Mouse (Mus musculus): ENCODE data around the gene Uqcr11. TPM values are rescaled to one million over a fixed set of nuclear protein-coding genes. Genes with fewer than 3 reads are reported as not detected.
A peak's percentile ranks its signal among the peaks of the same experiment; 100 is the strongest.

The Uqcr11 gene
- total RNA-seq (2014; fragmentation: Nextera tagmentation) (485 and 702 TPM in 2 replicates), total RNA-seq (2017) (241 and 254 TPM in 2 replicates)

- peak; percentile 77 for ATAC-seq (replicated peaks; ENCODE audit: low FRiP score, low TSS enrichment, poor library complexity, severe bottlenecking)
These were observed at the start of gene Uqcr11 for GRCm38 (mm10) chr10:80406684-80407501. Gene Uqcr11, minus strand, starts transcription at chr10:80406830.

- ATAC-seq (replicated peaks; ENCODE audit: low FRiP score, low TSS enrichment, poor library complexity, severe bottlenecking): peak; percentile 53
These were observed 49.1 kb upstream of the Uqcr11 start for GRCm38 (mm10) chr10:80455697-80456096.

GRCm38 (mm10) chr10:80454781-80455180 lies 48.2 kb upstream of the Uqcr11 start:
- ATAC-seq (replicated peaks; ENCODE audit: low FRiP score, low TSS enrichment, poor library complexity, severe bottlenecking): no peak

DNA sequence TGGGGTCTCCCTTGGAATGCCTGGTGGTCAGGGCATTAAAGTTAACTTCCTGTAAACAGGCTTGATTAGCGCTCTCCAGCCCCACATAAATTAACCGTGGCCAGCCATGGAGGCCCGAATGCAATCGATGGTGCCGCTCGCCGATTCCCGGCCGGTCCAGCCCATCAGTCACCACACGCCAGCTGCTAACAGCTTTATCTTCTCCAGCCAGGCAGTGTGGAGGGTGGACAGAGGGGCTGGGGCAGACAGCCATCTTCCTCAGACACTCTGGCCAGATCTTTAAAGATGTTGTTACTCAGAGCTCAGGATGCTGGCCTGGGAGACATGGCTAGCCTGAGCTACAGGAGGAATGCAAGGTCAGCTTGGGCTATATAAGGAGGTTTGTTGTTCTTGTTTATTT lies 47.0 kb upstream of the Uqcr11 start:
- ATAC-seq (replicated peaks; ENCODE audit: low FRiP score, low TSS enrichment, poor library complexity, severe bottlenecking): no peak

GRCm38 (mm10) chr10:80450599-80450998 lies 44.0 kb upstream of the Uqcr11 start:
- no peak for ATAC-seq (replicated peaks; ENCODE audit: low FRiP score, low TSS enrichment, poor library complexity, severe bottlenecking)

DNA sequence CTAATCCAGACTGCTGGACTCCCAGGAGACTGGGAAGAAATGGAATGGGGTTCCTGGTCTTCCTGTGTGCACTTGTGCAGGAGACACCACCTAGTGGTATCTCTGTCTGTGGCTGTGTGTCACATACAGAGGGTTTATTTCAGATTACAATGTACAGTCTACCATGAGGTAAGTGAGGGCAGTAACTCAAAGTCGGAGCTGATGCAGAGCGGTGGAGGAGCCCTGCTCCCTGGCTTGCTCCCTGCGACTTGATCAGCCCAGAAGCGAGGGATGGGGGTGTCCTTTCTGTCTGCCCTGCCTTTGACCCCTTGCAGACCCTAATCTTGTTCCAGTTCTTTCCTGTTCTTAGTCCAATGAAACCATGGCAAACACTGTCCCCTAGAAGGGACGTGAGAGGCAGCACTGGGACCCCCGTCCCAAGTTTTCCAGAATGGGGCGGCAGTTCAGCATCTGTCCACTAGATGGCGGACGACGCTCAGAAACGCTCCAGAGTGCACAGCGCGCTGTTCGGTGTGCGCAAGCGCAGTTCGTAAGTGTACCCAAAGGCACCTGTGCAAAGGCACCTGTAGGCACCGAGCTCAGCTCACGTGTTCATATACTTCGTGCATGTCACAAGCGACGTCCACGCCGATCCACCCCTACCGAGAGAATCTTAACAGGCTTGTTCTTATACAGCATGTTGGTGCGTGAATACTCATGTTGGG lies 39.4 kb upstream of the Uqcr11 start:
- ATAC-seq (replicated peaks; ENCODE audit: low FRiP score, low TSS enrichment, poor library complexity, severe bottlenecking): peak; percentile 67

GRCm38 (mm10) chr10:80445052-80445451 lies 38.4 kb upstream of the Uqcr11 start:
- no peak for ATAC-seq (replicated peaks; ENCODE audit: low FRiP score, low TSS enrichment, poor library complexity, severe bottlenecking)

- ATAC-seq (replicated peaks; ENCODE audit: low FRiP score, low TSS enrichment, poor library complexity, severe bottlenecking): no peak
These were observed 37.9 kb upstream of the Uqcr11 start for GRCm38 (mm10) chr10:80444339-80445045.

DNA sequence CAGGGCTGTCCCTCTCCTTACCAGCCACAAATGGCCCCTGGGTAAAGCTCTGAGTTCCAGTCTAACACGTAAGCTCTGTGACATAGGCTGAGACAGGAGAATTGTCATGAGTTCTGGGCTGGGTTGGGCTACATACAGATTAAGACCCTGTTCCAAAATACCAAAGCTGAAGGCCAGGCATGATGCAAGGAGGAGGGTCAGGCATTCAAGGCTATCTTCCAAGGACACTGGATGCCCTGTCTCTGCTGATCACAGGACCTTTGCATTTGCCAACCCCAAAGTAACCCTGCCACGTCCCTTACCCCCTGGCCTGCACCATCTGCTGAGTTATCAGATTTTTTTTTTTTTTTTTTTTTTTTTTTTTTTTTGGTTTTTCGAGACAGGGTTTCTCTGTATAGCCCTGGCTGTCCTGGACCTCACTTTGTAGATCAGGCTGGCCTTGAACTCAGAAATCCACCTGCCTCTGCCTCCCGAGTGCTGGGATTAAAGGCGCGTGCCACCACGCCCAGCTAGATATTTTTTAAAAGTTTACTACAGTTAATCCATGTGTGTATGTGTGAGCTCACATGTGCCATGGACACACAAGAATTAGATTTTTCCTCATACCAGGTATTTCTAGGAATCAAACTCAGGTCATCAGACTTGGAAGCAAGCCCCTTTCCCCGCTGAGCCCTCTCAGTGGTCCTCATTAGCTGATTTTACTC lies 37.1 kb upstream of the Uqcr11 start:
- no peak for ATAC-seq (replicated peaks; ENCODE audit: low FRiP score, low TSS enrichment, poor library complexity, severe bottlenecking)

GRCm38 (mm10) chr10:80442989-80443388 lies 36.4 kb upstream of the Uqcr11 start:
- no peak for ATAC-seq (replicated peaks; ENCODE audit: low FRiP score, low TSS enrichment, poor library complexity, severe bottlenecking)

DNA sequence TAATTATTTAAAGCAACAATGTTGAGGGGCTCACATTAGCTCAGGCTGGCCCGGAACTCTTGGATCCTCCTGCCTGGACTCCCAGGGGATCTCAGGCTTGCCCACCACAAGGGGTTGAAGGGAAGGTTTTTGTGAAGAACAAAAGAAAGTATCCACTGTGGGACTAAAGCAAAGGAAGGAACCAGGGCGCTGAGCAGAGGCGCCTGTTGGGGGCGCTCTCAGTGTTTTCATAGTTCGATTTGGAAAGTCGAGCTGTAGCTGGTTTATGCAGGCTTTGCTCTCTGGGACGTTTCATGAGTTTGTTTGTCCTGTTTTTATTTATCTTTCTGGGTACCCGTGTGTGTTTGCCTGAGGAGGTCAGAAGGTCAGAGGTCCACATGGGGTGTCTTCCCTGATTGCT lies 35.0 kb upstream of the Uqcr11 start:
- no peak for ATAC-seq (replicated peaks; ENCODE audit: low FRiP score, low TSS enrichment, poor library complexity, severe bottlenecking)

GRCm38 (mm10) chr10:80440031-80440430 lies 33.4 kb upstream of the Uqcr11 start:
- no peak for ATAC-seq (replicated peaks; ENCODE audit: low FRiP score, low TSS enrichment, poor library complexity, severe bottlenecking)

DNA sequence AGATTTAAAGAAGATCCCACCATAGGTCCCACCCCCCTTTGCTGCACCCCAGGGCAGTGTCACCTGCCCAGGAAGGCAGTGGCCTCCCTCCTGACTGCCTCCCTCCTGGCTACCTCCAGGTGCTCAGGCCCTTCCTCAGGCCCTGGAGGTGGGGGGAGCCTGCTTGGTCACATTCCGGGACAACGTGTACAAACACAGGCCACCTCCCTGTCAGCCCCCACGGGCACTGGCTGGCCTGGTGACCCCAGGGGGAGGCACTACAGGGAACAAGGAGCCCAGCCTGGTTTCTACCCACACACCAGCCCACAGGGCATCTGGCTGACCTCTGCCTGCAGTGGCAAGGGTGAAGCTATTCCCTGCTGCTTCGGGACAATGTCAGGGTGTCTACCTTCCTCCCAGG lies 31.3 kb upstream of the Uqcr11 start:
- no peak for ATAC-seq (replicated peaks; ENCODE audit: low FRiP score, low TSS enrichment, poor library complexity, severe bottlenecking)

DNA sequence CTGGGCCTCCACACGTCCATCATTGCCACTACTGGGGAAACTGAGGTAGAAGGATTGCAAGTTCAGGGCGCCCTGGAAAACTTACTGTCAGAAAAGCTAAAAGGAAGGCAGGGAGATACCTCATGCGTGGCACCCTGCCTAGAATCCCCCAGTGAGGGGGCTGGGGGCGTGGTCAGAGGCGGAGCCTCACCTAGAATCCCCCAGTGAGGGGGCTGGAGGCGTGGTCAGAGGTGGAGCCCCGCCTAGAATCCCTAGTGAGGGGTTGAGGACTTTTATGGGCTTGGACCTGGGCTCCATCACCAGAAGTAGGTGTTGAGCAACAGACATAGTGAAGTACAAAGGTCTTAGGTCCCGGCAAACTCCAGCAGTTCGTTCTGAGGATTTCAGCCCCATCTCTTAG lies 29.6 kb upstream of the Uqcr11 start:
- ATAC-seq (replicated peaks; ENCODE audit: low FRiP score, low TSS enrichment, poor library complexity, severe bottlenecking): no peak

- ATAC-seq (replicated peaks; ENCODE audit: low FRiP score, low TSS enrichment, poor library complexity, severe bottlenecking): peak; percentile 40
These were observed 29.1 kb upstream of the Uqcr11 start for GRCm38 (mm10) chr10:80435764-80436163.

GRCm38 (mm10) chr10:80434823-80435222 lies 28.2 kb upstream of the Uqcr11 start:
- no peak for ATAC-seq (replicated peaks; ENCODE audit: low FRiP score, low TSS enrichment, poor library complexity, severe bottlenecking)

GRCm38 (mm10) chr10:80434233-80434592 lies 27.6 kb upstream of the Uqcr11 start:
- no peak for ATAC-seq (replicated peaks; ENCODE audit: low FRiP score, low TSS enrichment, poor library complexity, severe bottlenecking)

DNA sequence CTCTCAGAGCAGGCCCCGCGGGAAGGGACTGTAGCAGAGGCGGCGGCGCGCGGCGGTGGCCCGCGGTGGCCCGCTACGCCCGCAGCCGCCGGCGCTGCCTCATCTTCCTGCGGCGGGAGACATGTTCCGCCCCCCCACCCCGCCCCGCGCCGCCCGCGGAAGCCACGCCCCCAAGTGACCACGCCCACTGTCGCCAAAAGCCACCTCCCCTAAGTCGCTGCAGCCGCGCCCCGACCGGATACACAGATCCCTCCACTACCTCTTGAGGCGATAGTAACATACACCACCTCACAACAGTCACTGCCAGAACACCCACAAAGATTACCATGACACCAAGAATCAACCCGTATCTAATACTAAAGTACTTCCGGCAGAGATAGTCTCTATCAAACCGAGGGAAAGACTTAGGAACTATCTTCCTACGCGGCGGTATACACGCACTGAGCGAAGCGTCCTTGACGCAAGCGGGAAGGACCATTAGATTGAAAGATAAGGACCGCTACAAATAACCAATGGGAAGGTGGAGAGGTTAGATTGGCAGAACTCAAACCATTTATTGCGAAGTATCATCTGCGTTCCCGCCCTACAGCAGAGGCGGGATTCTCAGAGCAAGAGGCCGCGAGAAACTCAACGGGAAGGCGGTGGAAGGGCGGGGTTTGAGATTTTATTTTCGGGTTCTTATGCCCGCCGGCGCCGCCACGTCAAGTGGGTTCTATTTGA lies 27.0 kb upstream of the Uqcr11 start, which contains the start of gene Tcf3:
Gene Tcf3, minus strand, starts transcription at position 135 of the 720 bp plus-strand sequence.
- peak; percentile 86 for ATAC-seq (replicated peaks; ENCODE audit: low FRiP score, low TSS enrichment, poor library complexity, severe bottlenecking)

DNA sequence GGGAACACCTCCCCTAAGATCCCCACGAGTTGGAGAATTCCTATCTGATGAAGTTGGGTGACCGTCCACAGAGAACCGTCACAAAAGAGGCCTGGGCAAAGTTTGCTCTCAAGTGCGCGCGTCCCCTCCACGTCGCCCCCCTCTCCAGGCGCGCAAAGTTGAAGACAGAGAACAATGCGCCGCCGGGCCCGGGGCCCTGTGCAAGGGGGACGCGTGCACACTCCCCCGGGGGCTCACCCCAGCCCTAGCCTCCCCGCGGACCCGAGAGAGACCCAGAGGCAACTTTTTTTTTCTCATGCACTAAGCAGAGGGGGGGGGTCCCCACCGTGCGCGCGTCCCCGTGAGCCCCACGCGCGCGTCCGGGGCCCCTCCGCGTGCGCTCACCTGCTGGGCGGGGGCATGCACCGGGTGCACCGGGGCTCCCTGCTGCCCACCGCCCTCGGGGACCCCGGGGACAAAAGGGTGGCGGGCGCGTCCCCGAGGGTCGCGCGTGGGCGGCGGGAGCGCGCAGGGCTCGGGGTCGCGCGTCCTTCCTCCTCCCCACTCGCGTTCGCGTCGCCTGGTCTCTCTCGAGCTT lies 26.4 kb upstream of the Uqcr11 start:
- no peak for ATAC-seq (replicated peaks; ENCODE audit: low FRiP score, low TSS enrichment, poor library complexity, severe bottlenecking)

Data from megakaryocyte-erythroid progenitor cell, adult 5-6 weeks (primary cell).